Mouse (Mus musculus) liver, postnatal 0 days (tissue): ENCODE results near the gene Gpc6.

Source experiments
- CTCF ChIP-seq: sonication (generic); IDR thresholded peaks from 2 replicates; pipeline ENCODE4 v1.5.1; 2016; ENCODE audit warnings: antibody characterized with exemption, low read depth
- EP300 ChIP-seq: IDR thresholded peaks from 2 replicates; pipeline ENCODE4 v1.6.1; 2016; ENCODE audit warnings: antibody characterized with exemption, low read depth, mild to moderate bottlenecking

- TF ChIP-seq EP300, result no peak
- no peak for TF ChIP-seq CTCF
These were observed 8.7 kb downstream of the Gpc6 start for GRCm38 (mm10) chr14:116933825-116934224.
